Mouse (Mus musculus): ENCODE data around the gene Gm20388.
"Not testable (repeated sequence)": the region's sequence is repeated elsewhere in the genome, so short reads cannot be mapped to it uniquely, and the experiment has no call there.

Gm20388 gene

GRCm38 (mm10) chr8:123442871-123443575 lies 3532.4 kb downstream of the Gm20388 start:
- DNase-seq = peak; percentile 97

- peak in 1 of 2 experiments; percentile 8 for DNase-seq
These were observed 3532.9 kb downstream of the Gm20388 start for GRCm38 (mm10) chr8:123443576-123443921.

DNA sequence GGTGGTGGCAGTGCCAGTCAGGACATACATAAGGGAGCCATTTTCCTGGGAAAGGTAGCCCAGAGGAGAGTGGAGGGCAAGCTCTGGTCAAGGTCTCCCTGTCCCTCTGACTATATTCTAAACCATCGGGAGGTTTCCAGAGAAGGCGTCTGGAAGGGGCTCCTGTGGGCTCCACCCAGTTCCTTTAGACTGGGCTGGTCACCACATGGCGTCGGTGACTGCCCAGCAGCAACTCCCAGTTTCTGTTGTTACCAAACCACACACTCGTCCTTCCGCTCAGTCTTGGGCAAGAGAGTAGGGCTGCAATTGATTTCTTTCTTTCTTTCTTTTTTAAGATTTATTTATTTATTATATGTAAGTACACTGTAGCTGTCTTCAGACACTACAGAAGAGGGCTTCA lies 3533.5 kb downstream of the Gm20388 start:
- no peak for DNase-seq

- DNase-seq = no peak
These were observed 3535.3 kb downstream of the Gm20388 start for GRCm38 (mm10) chr8:123445981-123446380.

DNA sequence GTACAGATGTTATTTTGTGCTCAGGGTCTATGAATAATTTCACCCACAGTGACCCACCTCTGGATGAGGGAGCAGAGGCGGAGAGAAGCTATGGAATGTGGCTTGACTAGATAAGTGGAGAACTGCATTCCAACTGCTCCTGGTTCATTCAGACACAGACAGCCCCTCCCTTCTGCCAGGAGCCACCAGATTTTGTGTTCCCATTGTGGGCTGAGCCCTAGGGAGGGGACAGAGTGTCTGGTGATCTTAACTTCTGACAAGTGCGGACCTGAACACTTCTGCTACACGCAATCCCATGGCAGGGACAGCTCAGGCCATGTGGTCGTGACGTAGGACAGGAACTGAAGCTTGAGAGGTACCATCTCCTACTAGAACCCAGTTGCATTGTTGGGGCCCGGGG lies 3536.2 kb downstream of the Gm20388 start:
- DNase-seq = no peak

- DNase-seq = no peak
These were observed 3540.1 kb downstream of the Gm20388 start for GRCm38 (mm10) chr8:123450783-123451182.

DNA sequence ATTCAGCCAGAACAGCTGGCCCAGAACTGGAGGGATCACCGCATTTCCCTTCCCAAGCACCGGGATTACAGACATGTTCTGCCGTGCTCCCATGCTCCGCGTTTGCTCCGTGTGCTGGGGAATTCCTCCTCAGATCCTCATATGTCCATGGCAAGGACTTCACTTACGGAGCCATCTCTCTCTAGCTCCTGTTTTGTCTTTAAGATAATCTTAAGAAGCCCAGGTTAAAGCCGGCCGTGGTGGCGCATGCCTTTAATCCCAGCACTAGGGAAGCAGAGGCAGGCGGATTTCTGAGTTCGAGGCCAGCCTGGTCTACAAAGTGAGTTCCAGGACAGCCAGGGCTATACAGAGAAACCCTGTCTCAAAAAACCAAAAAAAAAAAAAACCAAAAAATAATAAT lies 3541.1 kb downstream of the Gm20388 start:
- DNase-seq = not testable (repeated sequence)

DNA sequence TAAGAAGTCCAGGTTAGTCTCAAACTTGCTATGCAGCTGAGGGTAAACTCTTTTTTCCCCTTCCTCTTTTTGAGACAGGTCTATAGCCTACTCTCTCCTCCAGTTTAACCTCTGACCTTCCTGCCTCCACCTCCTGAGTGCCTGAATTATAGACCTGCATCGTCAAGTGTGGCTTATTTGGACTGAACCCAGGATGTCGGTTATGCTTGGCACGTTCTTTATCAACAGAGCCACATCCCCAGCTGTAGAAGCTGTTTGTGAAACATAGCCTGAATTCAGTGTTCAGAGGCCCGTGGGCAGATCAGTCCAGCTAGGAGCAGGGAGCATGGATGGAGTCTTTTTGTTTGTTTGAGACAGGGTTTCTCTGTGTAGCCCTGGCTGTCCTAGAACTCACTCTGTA lies 3541.5 kb downstream of the Gm20388 start:
- no peak for DNase-seq

- no peak for DNase-seq
These were observed 3542.7 kb downstream of the Gm20388 start for GRCm38 (mm10) chr8:123453291-123453690.

DNA sequence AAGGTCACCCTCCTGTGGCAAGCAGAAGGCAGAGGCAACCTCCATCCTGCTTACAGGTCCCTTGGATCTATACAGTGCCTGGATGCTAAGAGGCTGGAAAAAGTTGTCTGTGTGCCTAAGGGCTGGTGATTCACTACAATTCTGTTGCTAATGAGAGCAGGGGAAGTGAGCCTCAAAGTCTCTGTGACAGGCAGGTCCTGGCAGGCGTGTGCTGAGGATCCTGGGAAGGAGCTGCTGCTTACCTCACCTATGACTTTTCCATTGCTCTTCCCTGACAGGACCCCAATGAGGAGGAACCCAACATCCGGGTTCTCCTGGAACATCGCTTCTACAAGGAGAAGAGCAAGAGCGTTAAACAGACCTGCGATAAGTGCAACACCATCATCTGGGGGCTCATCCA lies 3543.3 kb downstream of the Gm20388 start:
- DNase-seq = no peak

- DNase-seq = no peak
These were observed 3543.9 kb downstream of the Gm20388 start for GRCm38 (mm10) chr8:123454559-123454958.

DNA sequence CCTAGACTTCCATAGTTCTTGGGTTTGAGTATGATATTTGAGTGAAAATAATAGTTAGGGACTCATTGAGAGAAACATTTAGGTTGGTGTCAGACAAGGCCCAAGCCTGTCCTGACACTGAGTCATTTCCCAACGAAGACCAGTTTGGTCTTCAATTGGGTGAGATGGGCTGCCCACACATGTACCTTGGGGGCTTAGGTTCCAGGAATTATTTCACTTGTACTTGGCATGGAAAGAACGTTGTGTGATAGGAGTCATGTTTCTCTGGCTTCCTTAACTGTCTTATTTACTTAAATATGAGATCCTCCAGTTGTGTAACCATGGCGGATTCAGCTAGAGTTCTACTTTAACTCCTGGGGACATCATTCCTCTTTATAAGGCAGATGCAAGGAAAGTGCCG lies 3553.0 kb downstream of the Gm20388 start:
- DNase-seq = no peak

DNA sequence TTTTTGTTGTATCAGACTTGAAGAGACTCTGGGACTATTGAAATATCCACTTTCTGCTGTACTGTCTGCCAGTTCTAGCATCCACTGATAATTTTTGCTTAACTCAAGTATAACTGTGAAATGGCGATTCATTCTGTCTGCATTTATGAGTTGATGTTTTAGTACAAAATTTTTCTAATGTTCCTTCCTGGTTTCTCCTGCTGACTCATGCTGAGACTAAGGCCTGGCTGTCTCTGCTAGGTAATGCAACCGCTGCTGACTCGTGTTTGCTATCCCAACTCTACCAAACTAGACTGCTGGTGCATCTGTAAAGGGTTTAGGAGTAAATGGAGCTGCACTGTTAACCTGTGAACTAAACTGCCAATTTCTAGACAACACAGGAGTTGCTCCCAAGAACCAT lies 3556.8 kb downstream of the Gm20388 start:
- DNase-seq = no peak

- not testable (repeated sequence) for DNase-seq
These were observed 3562.3 kb downstream of the Gm20388 start for GRCm38 (mm10) chr8:123472991-123473390.

GRCm38 (mm10) chr8:123474549-123474948 lies 3563.9 kb downstream of the Gm20388 start:
- not testable (repeated sequence) for DNase-seq

- DNase-seq = no peak
These were observed 3566.5 kb downstream of the Gm20388 start for GRCm38 (mm10) chr8:123476911-123477736.

DNA sequence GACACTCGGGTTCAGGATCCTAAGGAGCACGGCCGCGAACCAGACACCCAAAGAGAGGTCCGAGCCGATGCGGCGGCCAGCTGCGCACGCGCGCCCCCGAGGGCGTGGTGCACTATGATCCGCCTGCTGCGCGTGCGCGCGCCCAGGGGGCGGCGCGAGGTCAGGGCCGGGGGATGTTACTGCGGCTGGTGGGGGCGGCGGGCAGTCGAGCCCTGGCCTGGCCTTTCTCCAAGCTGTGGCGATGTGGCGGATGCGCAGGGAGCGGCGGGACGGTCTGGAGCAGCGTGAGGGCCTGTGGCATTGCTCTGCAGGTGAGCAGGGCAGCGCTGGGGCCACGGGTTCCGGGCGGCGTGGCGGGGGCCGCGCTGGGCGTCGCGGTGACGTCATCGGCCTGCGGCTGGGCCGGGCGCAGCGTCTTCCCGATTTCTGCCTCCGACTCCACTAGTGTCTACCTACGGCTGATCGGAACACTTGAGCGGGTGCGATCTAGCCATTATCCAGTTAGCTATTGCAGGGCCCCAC lies 3567.2 kb downstream of the Gm20388 start, which contains the start of gene Afg3l1:
TSS of gene Afg3l1 (plus strand) at position 167 of the 522 bp plus-strand sequence.
- DNase-seq = peak; percentile 93 to 96

- DNase-seq = no peak
These were observed 3568.0 kb downstream of the Gm20388 start for GRCm38 (mm10) chr8:123478456-123479218.

GRCm38 (mm10) chr8:123482627-123483026 lies 3572.0 kb downstream of the Gm20388 start:
- peak in 1 of 2 experiments; percentile 19 for DNase-seq

GRCm38 (mm10) chr8:123491280-123492075 lies 3580.8 kb downstream of the Gm20388 start:
- DNase-seq = no peak

DNA sequence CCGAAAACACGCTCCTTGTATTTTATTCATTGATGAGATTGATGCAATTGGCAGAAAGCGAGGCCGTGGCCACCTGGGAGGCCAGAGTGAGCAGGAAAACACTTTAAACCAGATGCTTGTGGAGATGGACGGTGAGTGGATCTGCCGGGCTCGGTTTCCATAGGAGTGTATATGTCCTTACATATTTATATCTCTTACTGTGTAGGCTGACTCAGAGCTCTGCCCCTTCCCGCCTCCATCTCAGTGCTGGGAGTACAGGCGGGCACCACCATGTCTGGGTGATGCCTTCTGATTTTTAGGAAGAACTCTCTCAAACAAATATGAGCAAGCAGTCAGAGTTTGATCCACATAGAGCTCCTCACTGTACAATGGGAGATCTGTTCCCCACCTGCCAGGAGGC lies 3582.3 kb downstream of the Gm20388 start:
- no peak for DNase-seq

DNA sequence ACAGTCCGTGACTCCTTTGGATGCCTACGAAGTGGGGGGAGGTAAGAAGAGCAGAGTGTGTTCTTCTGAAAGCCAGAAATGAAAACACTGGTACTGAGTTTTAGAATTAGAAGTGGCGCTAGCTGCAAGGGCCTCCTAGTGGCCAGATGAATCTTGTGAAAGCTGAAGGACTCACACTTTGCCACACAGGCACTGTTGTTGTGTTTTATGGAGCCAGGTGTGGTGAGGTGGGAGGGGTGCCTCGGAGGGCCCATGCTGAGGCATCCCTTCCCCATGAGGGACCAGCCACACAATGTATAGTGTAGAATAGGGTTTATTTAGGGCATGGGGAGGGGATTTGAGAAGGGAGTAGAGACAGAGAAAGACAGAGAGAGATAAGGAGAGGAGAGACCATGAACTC lies 3587.1 kb downstream of the Gm20388 start:
- DNase-seq = no peak

All from B cell, adult 2 months (primary cell).